Mouse (Mus musculus) lung, adult 18-20 months (tissue): ENCODE data around the gene Pex3.

Experiments used
- DNase-seq, 2 experiments: peaks; one replicate each; pipeline ENCODE4 v3.0.0; 2022; ENCODE audit warnings: mixed read lengths in 2 of 2

Gene Pex3

DNA sequence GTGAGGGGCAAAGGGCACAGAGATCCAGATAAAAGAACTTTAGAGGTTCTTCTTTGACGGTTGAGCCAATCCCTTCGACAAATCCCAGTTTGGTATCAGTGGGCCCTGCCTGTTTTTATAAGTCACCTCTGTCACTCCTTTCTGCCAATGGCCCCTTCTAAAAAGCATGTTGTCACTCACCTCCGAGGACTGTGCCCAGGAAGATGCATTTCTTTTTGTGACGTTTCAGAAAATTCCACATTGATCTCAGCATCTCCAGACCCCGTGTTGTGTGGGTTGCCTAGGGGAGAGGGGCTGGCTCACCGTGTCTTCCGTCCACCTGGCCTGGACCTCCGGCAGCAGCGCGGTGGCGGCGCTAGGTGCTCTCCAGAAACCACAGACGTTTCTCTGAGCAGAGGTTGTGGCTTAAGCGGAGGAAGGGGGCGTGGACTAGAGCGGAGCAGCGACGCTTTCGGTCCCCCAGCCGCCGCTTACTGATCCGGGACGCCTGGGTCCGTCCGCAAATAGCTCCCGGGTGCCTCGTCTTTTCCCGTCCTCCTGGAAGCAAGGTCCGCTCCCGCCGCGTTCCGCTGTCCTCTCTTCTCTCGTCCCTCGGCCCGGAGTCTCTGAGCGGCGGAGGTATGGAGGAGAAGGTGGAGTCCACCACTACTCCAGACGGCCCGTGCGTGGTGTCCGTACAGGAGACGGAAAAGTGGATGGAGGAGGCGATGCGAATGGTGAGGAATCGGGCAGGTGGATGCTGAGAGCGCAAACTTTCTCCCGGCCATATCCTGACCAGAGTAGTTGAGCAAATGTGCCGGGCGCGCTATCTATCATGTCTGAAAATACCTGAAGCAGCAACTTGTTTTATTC, at the start of gene Pex3, which contains the start of gene Adat2:
Gene Pex3, minus strand, starts transcription at position 497 of the 852 bp plus-strand sequence.
Gene Adat2, plus strand, starts transcription at position 249 of the 852 bp plus-strand sequence.
- peak; percentile 90 to 92 for DNase-seq

DNA sequence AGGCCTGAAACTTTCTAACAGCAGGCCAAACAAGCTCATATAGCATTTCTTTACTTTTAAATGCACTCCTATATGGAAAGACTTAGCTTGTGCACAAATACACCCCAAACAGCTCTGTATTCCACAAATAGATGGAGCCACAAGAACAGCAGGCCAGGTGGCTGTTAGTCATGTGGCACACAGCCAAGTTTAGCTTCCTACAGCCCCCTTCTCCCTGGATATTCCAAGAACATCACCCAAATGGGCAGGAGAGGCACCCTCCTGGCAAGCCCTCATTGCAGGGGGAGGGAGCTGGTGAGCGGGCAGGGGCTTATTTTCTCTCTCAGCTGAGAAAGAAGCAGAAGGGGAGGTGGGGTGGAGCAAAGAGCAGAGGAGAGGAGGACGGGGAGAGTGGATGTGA, 48.0 kb upstream of the Pex3 start:
- DNase-seq = no peak

DNA sequence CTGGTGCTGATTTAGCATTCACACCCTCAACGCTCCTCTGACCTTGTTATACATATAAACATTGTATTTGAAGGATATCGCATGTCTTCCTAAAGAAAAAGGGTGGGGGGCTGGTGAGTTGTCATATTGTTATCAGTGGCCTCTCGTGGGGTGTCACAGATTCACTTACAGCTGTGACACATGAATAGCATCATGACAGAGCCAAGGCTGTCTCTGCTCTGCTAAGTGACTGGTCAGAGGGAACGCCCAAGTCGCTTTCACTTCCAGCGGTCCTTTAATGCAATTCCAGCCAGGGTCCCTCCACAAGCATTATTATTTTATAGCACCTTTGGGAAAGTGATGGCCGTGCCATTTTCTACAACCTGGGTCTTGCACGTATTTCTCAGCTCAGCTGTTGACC, 44.5 kb upstream of the Pex3 start:
- no peak for DNase-seq

DNA sequence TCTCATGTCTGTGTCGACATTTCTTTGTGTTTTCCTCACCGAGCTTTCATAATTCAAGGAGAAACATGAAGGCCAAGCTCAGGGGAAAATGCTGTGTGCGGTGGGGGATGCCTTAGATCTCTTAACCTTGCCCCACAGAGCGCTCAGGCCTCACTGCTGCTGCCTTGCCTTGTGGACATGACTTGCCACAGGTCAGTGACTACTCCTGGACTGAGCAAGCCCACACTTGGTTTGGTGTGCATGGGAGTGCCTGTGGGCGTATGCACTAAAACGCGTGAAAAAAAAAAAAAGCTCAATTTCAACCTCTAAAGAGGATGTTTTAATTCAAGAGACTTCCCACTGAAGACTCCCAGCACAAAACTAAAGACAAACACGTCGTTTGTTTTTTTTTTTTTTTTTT, 43.9 kb upstream of the Pex3 start:
- no peak for DNase-seq

DNA sequence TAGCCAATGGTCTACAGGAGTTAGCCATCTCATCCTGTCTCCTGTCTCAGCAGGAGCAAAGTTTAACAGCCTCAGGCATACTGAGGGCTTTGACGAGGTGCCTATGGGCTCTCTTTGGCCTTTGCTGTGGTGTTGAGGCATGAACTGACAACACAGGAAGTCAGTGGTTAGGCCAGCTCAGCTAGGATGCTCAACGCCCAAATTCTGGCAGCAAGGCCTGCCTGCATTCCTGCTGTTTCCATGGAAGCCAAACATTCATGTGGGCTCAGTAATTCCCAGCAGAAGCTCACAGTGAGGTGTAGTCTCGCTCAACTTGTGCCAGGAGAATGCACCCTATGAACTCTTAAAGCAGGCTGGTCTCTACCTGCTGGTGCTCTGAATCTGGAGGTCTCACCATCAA, 43.1 kb upstream of the Pex3 start:
- DNase-seq = peak in 1 of 2 experiments; percentile 3

DNA sequence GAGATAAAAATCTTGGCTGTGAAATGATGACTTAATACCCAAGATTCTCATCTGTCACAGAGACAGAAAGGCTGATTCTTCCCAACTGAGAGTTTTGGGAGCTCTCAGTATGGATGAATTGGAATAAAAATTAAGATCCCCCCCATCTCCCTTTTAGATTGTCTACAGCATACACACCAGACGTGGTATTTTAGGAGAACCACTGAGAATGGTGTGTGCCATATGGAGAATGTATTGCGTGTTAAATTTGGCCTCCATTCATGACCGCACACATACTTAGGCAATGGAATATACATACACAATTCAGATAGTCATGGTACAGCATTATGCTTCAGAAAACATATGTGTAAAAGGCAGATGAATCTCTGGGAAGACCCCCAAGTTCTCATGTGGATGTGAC, 40.6 kb upstream of the Pex3 start:
- no peak for DNase-seq

DNA sequence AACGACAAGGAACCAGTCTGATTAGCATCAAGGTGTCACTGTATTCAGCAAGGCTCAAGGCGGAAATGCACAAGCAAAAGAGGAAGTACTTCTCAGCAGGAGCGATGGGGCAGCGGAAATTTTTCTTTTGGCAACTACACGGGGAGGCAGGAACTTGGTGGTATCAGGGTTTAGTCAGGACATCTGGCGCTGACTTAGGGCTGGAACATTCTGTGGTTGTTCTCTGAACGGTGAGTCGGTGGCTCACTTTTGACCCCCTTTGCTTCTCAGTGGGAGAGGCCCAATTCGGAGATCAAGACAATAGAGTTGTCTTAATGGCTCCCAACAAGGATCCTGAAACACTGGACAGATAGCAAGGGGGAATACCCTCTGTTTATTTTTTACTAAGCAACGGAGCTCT, 39.3 kb upstream of the Pex3 start:
- no peak for DNase-seq

DNA sequence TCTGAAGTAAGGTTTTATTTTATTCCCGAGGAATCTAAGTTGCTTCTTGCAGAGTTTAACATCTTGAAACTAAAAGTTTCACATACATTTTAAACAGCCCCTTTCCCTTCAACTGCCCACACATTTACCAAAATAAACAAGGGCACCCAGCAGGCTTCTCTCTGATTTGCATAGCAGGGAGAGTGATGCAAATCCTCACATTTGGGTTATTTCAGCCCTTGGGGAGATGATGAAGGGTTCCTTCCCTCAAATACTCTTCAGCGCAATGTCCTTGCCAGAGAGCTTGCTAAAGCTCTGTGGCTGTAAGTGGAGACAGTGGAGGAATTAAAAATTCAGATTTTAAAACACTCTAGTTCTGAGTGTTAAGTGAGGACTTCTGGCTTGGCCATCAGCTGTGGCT, 35.0 kb upstream of the Pex3 start:
- no peak for DNase-seq

DNA sequence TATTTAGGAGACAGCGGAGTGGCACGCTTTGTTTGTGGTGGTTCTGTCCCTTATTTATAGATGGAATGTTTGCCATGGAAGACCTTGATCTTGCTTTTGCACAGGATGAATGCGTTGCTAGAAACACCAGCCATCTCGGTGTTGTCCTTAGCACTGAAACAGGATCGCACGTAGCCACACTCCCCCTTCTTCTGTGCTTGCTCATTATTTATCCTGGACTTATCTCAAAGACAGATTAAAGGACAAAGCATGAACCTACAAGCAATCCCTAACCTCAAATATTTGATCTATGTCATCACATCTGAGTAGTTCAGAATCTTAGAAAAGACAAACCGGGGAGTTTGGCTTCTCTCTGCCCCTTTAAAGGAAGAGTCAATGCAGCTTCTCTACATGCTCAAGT, 24.2 kb upstream of the Pex3 start:
- no peak for DNase-seq

DNA sequence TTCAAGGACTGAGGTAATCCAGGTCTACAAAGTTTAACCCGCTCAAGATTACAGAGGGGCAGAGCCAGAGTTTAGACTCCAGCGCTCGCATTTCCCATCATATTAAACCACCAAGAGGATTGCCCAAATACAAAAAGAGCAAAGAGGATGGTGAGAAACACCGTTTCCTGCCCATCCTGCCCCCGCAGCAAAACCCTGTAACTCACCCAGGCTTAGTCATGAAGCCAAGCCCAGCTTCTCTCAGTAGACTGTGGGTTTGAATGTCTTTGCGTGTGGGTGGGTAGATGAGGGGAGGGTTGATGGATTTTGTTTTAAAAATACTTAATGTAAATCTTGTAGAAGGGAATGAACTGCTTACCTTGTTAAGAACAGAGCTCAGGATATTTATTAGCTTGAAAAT, 19.5 kb upstream of the Pex3 start:
- DNase-seq = no peak

DNA sequence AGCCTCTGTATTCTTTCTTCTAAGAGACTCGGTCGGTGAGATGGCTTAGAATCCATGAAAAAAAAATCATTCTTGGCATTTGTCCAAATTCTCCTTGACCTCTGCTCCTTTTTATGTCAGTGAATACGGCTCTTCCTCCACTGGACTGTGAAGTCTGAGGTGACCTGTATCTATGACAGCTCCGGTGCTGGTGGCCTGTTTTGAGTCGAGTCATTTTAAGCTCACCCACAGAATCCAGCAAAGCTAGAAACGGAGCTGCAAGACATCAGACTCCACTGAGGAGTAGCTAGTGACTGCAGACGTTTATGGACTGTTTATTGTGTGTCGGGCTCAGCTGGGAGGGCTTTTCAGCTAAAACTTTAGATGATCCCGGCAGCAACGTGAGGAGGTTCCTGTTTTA, 19.1 kb upstream of the Pex3 start:
- no peak for DNase-seq

DNA sequence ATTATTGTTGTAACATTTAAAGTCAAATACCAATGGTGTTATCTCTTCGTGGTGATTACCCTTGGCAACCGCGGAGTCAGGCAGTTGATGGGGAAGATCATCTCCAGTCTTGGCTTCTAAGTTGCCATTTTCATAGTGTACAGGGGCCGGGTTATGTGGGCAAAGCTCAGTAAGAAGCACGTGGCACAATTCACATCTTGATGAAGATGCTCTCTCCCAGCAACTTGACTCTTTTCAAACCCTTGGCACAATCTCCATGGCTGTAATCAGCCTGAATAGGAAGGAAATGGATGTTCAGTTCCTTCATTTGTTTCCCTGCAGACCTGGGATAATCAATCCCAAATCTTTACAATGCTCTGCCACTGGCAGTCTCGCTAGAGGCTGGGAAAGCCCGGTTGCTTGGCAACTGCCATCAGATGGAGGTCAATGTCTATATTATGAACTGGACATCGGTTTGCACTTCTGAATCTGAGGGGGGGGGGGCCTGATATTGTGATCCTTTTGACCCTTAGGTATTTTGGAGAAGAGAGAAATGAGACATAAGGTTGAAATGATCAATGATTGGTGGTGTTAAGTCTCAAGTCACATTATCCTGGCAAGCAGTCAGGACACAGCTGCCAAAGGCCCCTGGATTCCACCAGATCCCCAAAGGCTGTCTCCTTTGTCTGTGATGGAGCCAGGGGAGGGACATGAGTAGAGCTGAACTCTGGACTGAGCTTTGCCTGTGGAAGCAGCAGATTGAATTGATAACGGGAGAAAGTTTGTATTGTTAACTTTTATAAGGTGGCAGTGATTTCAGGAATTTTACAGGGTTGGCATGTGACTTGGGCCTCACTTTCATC, 18.0 kb upstream of the Pex3 start:
- no peak for DNase-seq

DNA sequence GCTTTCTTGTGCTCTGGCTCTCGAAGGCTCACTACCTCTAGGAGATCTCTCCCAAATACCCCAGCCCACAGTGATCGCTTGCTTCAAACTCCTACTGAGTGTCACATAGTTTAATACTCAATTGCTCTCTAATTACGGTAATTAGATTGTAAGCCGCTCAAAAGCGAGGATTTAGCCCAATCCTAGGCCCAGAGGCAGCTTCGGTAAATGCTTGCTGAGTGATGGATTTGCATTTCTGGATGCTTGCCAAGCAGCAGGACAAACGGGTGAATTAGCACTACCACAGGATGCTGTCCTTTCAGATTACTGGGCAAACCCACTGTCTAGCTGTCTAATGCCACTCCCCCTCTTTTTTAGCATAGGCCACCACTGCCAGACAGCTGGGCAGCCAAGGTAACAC, 16.9 kb upstream of the Pex3 start:
- DNase-seq = no peak

DNA sequence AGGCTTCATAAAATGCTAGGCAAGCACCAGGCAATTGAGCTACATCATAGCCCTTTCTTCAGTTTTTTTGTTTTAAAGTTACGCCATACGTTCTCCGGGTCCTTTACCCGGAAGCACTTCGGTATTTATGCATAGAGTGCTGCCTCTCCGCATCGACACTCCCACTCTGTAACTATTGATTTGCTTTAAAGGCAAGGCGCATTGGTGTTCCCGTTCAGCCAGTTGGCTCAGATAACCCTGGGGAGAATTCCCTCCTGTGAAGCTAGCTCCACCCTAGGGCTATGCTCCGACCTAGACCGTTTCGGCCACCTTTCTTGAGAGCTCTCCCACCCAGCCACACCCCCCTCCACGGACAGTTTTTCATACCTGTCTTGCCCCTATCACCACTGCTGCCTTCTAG, 13.5 kb upstream of the Pex3 start:
- no peak for DNase-seq

DNA sequence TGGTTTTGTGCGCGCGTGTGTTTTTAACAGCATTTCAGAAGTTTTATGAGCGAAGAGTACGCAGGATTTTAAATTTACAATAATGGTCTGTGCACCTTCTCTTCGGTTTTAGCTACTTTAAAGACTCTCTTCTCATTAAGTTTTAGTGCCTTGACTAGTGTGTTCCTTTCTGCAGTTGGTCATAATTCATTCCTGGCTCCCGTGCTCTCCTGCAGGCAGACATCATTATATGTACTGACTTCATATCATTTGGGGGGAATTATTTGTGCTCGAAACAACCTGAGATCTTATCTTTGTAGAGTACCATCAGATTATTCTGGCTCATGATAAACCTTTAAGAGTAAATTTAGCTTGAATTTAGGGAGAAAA, 12.1 kb upstream of the Pex3 start:
- no peak for DNase-seq

DNA sequence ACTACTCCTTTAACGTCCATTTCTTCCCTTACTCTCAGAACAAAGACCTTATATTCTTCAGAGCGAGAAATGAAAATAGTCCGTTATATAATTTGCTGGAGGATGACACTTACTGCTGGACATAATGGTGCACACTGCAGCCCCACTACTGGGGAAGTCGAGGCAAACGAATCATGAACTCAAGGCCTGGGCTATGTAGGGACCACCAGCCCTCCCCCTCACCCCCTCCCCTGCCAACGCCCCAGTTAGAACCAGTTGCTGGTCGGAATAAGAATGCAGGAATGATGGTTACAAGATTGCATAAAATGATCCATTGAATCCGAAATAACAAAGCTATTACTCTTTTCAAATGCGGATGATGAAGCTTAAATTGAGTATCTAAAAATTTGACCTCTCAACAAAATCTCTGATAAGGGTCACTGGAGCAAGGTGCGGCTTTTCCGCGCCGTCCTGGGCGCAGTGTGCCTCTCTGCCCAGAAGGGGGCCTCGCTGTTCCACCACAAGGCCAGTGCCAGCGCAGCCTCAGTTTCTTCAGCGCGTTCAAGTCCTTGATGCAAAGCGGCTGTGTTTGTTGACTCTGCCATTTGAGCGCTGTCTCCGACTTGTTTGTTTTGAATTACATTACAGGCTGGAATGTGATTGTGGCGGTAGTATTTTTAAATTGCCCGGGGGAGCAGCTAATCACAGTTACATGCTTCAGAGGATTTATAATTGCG, 11.6 kb upstream of the Pex3 start:
- DNase-seq = peak; percentile 40 to 43

DNA sequence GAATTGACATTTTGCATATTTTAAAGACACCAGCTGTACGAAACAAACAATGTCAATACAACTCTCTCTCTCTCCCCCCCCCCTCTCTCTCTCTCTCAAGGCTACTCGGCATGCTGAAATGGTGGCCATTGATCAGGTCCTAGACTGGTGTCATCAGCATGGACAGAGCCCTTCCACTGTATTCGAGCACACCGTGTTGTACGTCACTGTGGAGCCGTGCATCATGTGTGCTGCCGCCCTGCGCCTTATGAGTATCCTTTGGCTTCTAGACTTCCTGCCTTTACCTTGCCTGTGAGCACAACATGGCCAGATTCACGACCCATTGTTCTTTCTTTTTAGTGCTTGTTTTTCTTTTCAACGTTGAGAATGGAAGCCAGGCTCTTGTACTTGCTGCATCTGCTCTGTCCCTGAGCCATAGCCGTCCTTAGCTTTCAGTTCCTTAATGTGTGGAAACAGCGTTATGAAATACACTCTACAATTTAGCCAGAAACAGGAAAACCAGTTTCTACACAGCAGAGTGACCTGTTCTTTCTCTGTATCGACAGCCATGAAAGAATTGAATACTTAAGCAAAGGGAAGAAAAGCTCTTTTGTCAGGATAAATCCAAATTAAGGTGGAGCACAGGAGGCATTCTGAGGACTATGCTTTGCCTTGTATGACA, 7.2 kb upstream of the Pex3 start:
- no peak for DNase-seq

DNA sequence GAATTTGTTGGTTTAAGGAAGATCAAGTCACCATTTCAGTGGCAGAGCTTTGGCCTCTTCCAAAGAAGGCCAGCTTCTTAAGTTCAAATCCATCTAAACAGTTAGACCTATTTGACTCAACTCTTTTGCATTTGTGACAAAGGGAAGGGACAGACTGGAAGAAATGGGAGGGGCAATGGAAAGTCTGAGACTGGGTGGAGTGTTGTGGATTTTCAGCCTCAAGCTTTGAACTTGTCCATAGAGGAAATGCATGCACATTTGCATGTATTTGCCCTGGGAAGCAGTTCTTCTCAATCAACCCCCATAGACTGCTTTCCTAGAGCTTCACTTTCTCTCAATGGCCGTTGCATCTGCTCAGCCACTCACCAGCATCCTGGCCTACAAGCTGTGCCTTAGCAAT, 1.4 kb upstream of the Pex3 start:
- DNase-seq = no peak

DNA sequence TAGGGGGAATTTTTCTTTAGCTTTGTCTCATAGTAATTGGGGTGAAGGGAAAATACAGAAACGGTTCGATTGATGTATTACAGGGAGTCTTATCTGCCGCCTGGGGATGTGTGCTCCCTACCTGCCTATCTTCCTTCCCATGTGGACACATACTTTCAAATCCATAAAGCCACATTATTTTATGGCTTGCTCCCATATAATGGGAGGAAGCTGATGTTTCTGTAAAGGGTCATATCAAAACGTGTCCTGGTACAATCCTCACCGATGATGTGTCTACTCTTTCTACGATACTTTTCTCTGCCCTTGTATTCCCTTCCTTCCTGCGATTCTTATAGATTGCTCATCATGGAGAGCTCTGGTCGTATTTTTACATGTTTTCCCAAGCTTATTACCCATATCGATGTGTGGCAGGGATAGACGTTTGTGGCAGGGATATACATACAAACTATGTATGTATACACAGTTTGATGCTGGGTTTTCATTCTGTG, 600 bp upstream of the Pex3 start:
- no peak for DNase-seq

DNA sequence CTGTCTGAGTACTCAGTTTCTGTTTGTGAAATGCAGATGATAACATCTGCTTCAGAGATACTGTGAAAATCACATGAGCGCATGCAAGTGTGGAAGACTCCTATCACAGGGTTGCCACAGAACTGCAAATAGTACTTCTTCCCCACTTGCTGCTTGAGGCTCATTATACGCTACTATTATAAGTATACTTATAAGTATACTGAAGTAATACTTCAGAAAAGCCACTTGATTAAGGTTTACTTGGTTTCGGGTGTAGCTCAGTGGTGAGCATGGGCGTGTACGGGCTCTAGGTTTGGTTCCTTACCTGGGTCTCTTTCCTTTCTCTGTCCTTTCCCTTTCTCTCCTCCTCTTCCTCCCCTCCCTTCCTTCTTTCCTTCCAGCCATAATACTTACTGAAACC, 11.2 kb downstream of the Pex3 start:
- DNase-seq = peak in 1 of 2 experiments; percentile 21

DNA sequence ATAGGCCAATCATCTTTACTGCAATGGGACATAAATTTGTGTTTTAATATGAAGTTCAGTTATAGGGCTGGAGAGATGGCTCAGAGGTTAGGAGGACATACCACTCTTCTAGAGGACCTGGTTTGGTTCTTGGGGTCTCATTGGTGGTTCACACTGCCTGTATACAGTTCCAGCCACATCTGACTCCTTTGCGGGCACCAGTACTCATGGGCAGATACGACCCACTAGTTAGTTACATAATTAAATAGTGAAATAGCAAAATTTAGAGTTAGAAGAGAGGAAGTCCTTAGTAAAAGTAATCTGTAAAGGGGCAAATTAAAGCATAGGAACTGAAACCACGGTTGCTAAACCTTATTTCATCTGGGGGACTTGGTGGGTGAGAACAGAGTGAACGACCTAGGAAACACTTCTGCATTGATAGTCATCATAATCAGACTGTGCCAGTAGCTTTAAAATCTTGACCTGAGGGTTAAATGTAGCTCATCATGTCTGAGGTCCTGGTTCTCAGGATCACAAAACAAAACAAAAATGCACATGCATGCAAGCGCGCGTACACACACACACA, 13.1 kb downstream of the Pex3 start:
- no peak for DNase-seq

DNA sequence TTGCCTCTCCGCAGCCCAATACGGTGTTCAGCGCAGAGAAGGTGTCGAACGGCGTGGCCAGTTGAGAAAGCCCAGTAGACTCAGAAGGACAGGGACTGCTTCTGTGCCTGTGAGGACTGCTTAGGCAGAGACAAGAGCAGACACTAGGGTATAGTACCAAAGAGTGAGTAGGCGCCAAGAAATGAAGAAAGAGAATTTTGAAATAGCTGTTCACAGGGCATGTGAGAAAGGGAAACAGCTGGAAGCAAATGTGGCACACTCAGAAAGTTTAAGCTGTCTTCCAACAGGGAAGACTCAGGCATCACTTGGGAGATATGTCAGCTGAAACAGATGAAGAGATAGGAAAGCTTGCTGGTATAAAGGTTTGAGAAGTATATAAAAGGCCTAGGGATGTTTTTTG, 16.2 kb downstream of the Pex3 start:
- no peak for DNase-seq
